Mouse (Mus musculus) heart, adult 2 months (tissue): ENCODE data around the gene Dpt.

Experiments used
- EP300 ChIP-seq: fragments of 200-500 bp; IDR thresholded peaks from 2 replicates; pipeline ENCODE4 v1.6.1; 2011; ENCODE audit warnings: low read depth, low read length, control low read depth; ENCODE audit not compliant: insufficient read depth
- POLR2A ChIP-seq: fragments of 200-500 bp; IDR thresholded peaks from 2 replicates; pipeline ENCODE4 v1.6.1; 2011; ENCODE audit warnings: mild to moderate bottlenecking, low read depth, low read length, control low read depth; ENCODE audit not compliant: insufficient read depth

- TF ChIP-seq EP300 = no peak
- TF ChIP-seq POLR2A = no peak
Observed at GRCm38 (mm10) chr1:164811296-164811695, 14.9 kb downstream of the Dpt start.
